Mouse (Mus musculus) liver, embryonic 14.5 days (tissue): ENCODE results near the gene Zfp787.

Experiments
- CTCF ChIP-seq: IDR thresholded peaks from 2 replicates; pipeline ENCODE4 v1.5.1; 2016; ENCODE audit warnings: antibody characterized with exemption, low read depth, control low read depth
- EP300 ChIP-seq: IDR thresholded peaks from 2 replicates; pipeline ENCODE4 v1.6.1; 2016; ENCODE audit warnings: antibody characterized with exemption, low read depth

GRCm38 (mm10) chr7:6139295-6139694 is 16.5 kb downstream of the Zfp787 start:
- no peak for TF ChIP-seq CTCF
- no peak for TF ChIP-seq EP300
